Mouse (Mus musculus): ENCODE measurements around the gene Zpbp2.

Zpbp2 gene

GRCm38 (mm10) chr11:98550975-98551828 is at the start of gene Zpbp2:
Gene Zpbp2, plus strand, starts transcription at chr11:98551097.
- peak; percentile 92 for DNase-seq

GRCm38 (mm10) chr11:98504926-98505325 is 46.0 kb upstream of the Zpbp2 start:
- DNase-seq: no peak

- DNase-seq: peak; percentile 8
Measured at GRCm38 (mm10) chr11:98509434-98509833, 41.5 kb upstream of the Zpbp2 start.

GRCm38 (mm10) chr11:98510125-98510524 is 40.8 kb upstream of the Zpbp2 start:
- no peak for DNase-seq

GRCm38 (mm10) chr11:98512881-98513280 is 38.0 kb upstream of the Zpbp2 start:
- no peak for DNase-seq

- no peak for DNase-seq
Measured at GRCm38 (mm10) chr11:98513356-98513936, 37.5 kb upstream of the Zpbp2 start.

GRCm38 (mm10) chr11:98520468-98520867 is 30.4 kb upstream of the Zpbp2 start:
- no peak for DNase-seq

GRCm38 (mm10) chr11:98525140-98525539 is 25.8 kb upstream of the Zpbp2 start:
- DNase-seq: no peak

GRCm38 (mm10) chr11:98526824-98527461 is 24.0 kb upstream of the Zpbp2 start:
- DNase-seq: no peak

- DNase-seq: no peak
Measured at GRCm38 (mm10) chr11:98537480-98538034, 13.3 kb upstream of the Zpbp2 start.

GRCm38 (mm10) chr11:98540319-98540718 is 10.6 kb upstream of the Zpbp2 start:
- DNase-seq: no peak

GRCm38 (mm10) chr11:98542553-98542952 is 8.3 kb upstream of the Zpbp2 start:
- no peak for DNase-seq

GRCm38 (mm10) chr11:98543414-98543813 is 7.5 kb upstream of the Zpbp2 start:
- no peak for DNase-seq

- no peak for DNase-seq
Measured at GRCm38 (mm10) chr11:98544890-98545677, 5.8 kb upstream of the Zpbp2 start.

GRCm38 (mm10) chr11:98545711-98546231 is 5.1 kb upstream of the Zpbp2 start, which contains the start of gene Ikzf3:
Gene Ikzf3, minus strand, starts transcription at chr11:98546031.
- peak; percentile 42 for DNase-seq

- no peak for DNase-seq
Measured at GRCm38 (mm10) chr11:98546529-98547307, 4.2 kb upstream of the Zpbp2 start.

- no peak for DNase-seq
Measured at GRCm38 (mm10) chr11:98547308-98547693, 3.6 kb upstream of the Zpbp2 start.

- DNase-seq: no peak
Measured at GRCm38 (mm10) chr11:98549363-98549762, 1.5 kb upstream of the Zpbp2 start.

GRCm38 (mm10) chr11:98550311-98550974 is 454 bp upstream of the Zpbp2 start:
- DNase-seq: no peak

- DNase-seq: no peak
Measured at GRCm38 (mm10) chr11:98553966-98554365, 3.1 kb downstream of the Zpbp2 start.

- no peak for DNase-seq
Measured at GRCm38 (mm10) chr11:98555124-98555700, 4.3 kb downstream of the Zpbp2 start.

All from kidney, postnatal 10 days (tissue).